In the genomic region with DNA sequence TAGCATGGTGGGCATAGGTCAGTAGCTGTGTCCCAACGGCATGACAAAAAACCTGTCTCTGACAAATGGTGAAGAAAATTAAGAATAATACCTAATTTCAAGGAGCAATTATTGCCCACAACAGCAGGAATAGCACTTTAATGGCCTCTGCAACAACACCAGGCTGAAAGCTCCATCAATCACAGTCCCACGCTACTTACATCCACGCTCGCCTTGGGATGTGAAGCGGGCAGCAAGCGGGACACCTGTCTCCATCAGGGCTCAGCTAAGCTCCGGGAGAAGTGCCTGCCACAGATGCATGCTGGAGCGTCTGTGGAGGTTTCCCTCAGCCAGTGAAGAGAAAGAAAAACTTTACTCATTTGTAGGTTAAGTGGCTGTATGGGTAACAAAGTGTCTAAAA, we compare ENCODE assay signal across 23 mouse cellular contexts.
"Had no signal": no experiment of that assay in that cellular context is flagged by ENCODE, and none has a peak within 500 bp of the region (broad histone marks: within the 10 kb centered on the region; RNA-seq: fewer than 3 reads in every experiment).

No protein-coding gene starts in this region.

- H3K36me3 ChIP-seq: kidney, embryonic 15.5 days; limb, embryonic 12.5 days; limb, embryonic 15.5 days had no signal

- H3K4me3 ChIP-seq: kidney, embryonic 15.5 days; limb, embryonic 12.5 days; limb, embryonic 15.5 days had no signal

- H3K4me2 ChIP-seq: kidney, embryonic 15.5 days; limb, embryonic 12.5 days; limb, embryonic 15.5 days; liver, embryonic 11.5 days; lung, embryonic 14.5 days; midbrain, embryonic 11.5 days had no signal

- H3K27ac ChIP-seq: kidney, embryonic 15.5 days; limb, embryonic 12.5 days; limb, embryonic 15.5 days; liver, embryonic 14.5 days; macrophage; stomach, postnatal 0 days had no signal

- ATAC-seq: liver, postnatal 0 days; lung, postnatal 0 days had no signal

- H3K9me3 ChIP-seq: kidney, embryonic 15.5 days; limb, embryonic 12.5 days; limb, embryonic 15.5 days had no signal

- H3K27me3 ChIP-seq: kidney, embryonic 15.5 days; limb, embryonic 12.5 days; limb, embryonic 15.5 days had no signal

- H3K9ac ChIP-seq: kidney, embryonic 15.5 days; limb, embryonic 12.5 days; limb, embryonic 15.5 days; liver, embryonic 14.5 days; liver, postnatal 0 days; lung, embryonic 14.5 days had no signal

- DNase-seq: kidney, adult 2 months; kidney, postnatal 10 days; kidney, postnatal 36 days; layer of hippocampus, postnatal 36 days; left cerebral cortex, postnatal 4 days; liver, postnatal 0 days; lung, embryonic 14.5 days; midbrain, embryonic 14.5 days; right cerebral cortex, adult 18-20 months; right cerebral cortex, postnatal 14 days; right cerebral cortex, postnatal 4 days; thymus, adult 2 months; thymus, postnatal 14 days; thymus, postnatal 4 days had no signal

- H3K4me1 ChIP-seq: limb, embryonic 15.5 days had no signal
